Mouse (Mus musculus) lung, postnatal 0 days (tissue): Measurements from ENCODE around the gene Psmd8. TPM values are rescaled to one million over a fixed set of nuclear protein-coding genes. Genes with fewer than 3 reads are reported as not detected.
A peak's percentile ranks its signal among the peaks of the same experiment; 100 is the strongest.
"Not testable (repeated sequence)": the region's sequence is repeated elsewhere in the genome, so short reads cannot be mapped to it uniquely, and the experiment has no call there.

Experiments
- ATAC-seq: fragments of 200-750 bp; cut with Nextera tagmentation; 2 replicates; pipeline ENCODE4 v1.8.0; 2017; ENCODE audit warnings: moderate library complexity
- DNase-seq: peaks from one replicate; pipeline ENCODE4 v3.0.0-alpha.2; 2016; ENCODE audit warnings: low spot score
- H3K27ac ChIP-seq: fragments of 300-500 bp; sonication (generic); 2 replicates; pipeline ENCODE4 v1.5.1; 2014; ENCODE audit warnings: antibody characterized with exemption, mild to moderate bottlenecking, low read length, mixed read lengths
- H3K27me3 ChIP-seq: fragments of 300-500 bp; sonication (generic); replicated peaks from 2 replicates; pipeline ENCODE4 v1.6.1; 2014; ENCODE audit warnings: low read length, mixed read lengths; ENCODE audit not compliant: insufficient read depth
- H3K36me3 ChIP-seq: fragments of 300-500 bp; sonication (generic); 2 replicates; pipeline ENCODE4 v1.6.1; 2014; ENCODE audit warnings: low read length, mixed read lengths; ENCODE audit not compliant: insufficient read depth
- H3K4me1 ChIP-seq: fragments of 300-500 bp; sonication (generic); 2 replicates; pipeline ENCODE4 v1.6.1; 2014; ENCODE audit warnings: antibody characterized with exemption, low read depth, low read length, mixed read lengths; ENCODE audit not compliant: insufficient read depth
- H3K4me2 ChIP-seq: fragments of 300-500 bp; sonication (generic); replicated peaks from 2 replicates; pipeline ENCODE4 v1.6.1; 2014; ENCODE audit warnings: low read depth, mild to moderate bottlenecking, low read length, moderate library complexity, mixed read lengths
- H3K4me3 ChIP-seq: fragments of 300-500 bp; sonication (generic); 2 replicates; pipeline ENCODE4 v1.5.1; 2014; ENCODE audit warnings: low read depth, low read length
- H3K9ac ChIP-seq: fragments of 300-500 bp; sonication (generic); replicated peaks from 2 replicates; pipeline ENCODE4 v1.6.1; 2014; ENCODE audit warnings: low read depth, mild to moderate bottlenecking
- H3K9me3 ChIP-seq: fragments of 300-500 bp; sonication (generic); 2 replicates; pipeline ENCODE4 v1.6.1; 2016; ENCODE audit warnings: low read length, mixed read lengths
- CTCF ChIP-seq: IDR thresholded peaks from 2 replicates; pipeline ENCODE4 v1.5.1; 2016; ENCODE audit warnings: antibody characterized with exemption, mild to moderate bottlenecking
- EP300 ChIP-seq: IDR thresholded peaks from 2 replicates; pipeline ENCODE4 v1.6.1; 2016; ENCODE audit warnings: antibody characterized with exemption, mild to moderate bottlenecking, control low read depth
- WGBS: fragments of 180-500 bp; shearing (Covaris S2); extraction: QIAGEN DNeasy Blood & Tissue Kit; methylation state at CpG from one replicate; pipeline ENCODE4 v1.1.7; 2014; 5-methylcytosine and 5-hydroxymethylcytosine counted together
- polyA plus RNA-seq: library from polyadenylated mRNA; unstranded; fragments of >200 nt; fragmentation: Nextera tagmentation; extraction: Ambion mirVana; gene quantifications from 2 replicates; pipeline ENCODE4 v1.2.1, GENCODE M21; 2015

Gene Psmd8
- polyA plus RNA-seq, 1 experiment from 2014 or later, result 250 TPM

DNA sequence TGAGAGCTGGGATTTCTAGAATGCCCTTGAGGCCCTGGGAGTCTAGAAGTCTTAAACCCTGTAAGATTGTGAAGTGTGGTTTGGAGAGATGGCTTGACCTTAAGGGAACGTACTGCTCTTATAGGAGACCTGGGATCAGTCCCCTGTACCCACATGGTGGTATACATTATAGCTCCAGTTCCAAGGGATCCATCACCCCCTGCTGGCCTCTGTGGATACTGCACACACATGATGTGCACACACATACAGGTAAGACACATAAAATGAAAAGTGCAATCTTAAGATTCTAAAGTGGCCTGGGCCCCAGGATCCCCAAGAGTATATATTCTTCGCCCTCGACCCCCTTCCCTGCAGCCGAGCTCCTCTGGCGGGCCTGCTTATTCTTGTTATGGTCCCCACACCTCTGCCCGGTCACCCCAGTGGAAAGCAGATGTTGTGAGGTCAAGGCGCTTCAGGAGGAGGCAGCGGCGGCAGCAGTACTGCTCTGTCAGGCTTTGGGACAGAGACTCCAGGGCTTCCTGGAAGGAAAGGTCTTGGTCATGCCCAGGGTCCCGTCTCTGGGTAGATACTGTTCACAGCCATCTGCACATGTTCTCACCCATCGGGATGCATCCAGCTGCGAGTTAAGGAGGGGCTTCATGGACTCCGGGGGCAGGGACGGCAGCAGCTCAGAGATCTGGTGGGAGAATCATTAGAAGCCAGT, 26.3 kb downstream of the Psmd8 start:
- TF ChIP-seq CTCF (peak; percentile 38), EP300 (no peak)
- 92% methylated on average over 14 of the region's 14 CpGs for WGBS

DNA sequence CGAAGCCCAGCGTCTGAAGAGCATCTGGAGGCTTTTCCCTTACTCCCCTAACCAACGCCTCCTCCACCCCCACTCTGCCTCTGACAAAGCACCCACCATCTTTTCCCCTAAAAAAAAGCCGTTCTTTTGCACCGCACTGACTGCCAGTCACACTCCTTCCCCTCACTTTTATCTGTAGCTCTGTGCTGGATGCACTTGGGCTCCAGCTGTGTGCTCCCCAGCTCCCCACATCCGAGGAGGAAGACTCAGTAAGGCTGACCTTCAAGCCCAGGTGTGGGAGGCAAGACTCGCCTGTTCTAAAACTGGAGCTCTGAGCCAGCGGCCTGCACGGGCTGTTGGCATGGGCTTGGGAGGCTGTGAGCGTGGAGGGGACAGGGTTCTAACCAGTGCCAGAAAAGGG, 29.0 kb downstream of the Psmd8 start:
- no peak overlapping the region for H3K4me2 ChIP-seq
- no peaks in the 10 kb centered on the region for H3K9me3 ChIP-seq
- no peaks in the 10 kb centered on the region for H3K4me1 ChIP-seq
- H3K27me3 ChIP-seq, result no peaks in the 10 kb centered on the region
- no peak overlapping the region for H3K9ac ChIP-seq
- ATAC-seq (no peak), DNase-seq (no peak)
- H3K4me3 ChIP-seq, result no peak overlapping the region
- H3K27ac ChIP-seq, result no peak overlapping the region
- no peaks in the 10 kb centered on the region for H3K36me3 ChIP-seq
- WGBS, result 57% methylated on average over 10 of the region's 10 CpGs
- no peak for TF ChIP-seq EP300
- TF ChIP-seq CTCF, result no peak

More for the DNA sequence above, 26.3 kb downstream of the Psmd8 start:
- no peaks in the 10 kb centered on the region for H3K4me1 ChIP-seq
- H3K9me3 ChIP-seq, result no peaks in the 10 kb centered on the region
- no peak overlapping the region for H3K4me3 ChIP-seq
- H3K9ac ChIP-seq, result no peak overlapping the region
- ATAC-seq (no peak), DNase-seq (no peak)
- no peak overlapping the region for H3K27ac ChIP-seq
- no peaks in the 10 kb centered on the region for H3K36me3 ChIP-seq
- H3K4me2 ChIP-seq, result no peak overlapping the region
- H3K27me3 ChIP-seq, result no peaks in the 10 kb centered on the region

DNA sequence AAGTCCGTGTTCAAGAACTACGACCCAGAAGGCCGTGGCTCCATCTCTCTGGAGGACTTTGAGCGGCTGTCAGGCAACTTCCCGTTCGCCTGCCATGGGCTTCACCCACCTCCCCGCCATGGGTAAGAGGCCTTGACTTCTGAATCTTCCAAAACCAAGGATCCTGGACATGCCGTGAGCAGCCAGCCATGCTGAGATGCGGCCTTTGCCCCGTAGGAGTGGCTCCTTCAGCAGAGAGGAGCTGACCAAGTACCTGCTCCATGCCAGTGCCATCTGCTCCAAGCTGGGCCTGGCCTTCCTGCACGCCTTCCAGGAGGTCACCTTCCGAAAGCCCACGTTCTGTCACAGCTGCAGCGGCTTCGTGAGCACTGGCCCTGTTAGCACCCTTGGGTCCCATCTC, 31.7 kb downstream of the Psmd8 start:
- WGBS, result 90% methylated on average over 15 of the region's 15 CpGs
- ATAC-seq (no peak), DNase-seq (no peak)
- no peak overlapping the region for H3K4me3 ChIP-seq
- TF ChIP-seq CTCF (no peak), EP300 (no peak)
- no peaks in the 10 kb centered on the region for H3K9me3 ChIP-seq
- H3K9ac ChIP-seq, result no peak overlapping the region
- H3K4me2 ChIP-seq, result no peak overlapping the region
- H3K4me1 ChIP-seq, result no peaks in the 10 kb centered on the region
- H3K27ac ChIP-seq, result no peak overlapping the region
- H3K36me3 ChIP-seq, result no peaks in the 10 kb centered on the region
- no peaks in the 10 kb centered on the region for H3K27me3 ChIP-seq

DNA sequence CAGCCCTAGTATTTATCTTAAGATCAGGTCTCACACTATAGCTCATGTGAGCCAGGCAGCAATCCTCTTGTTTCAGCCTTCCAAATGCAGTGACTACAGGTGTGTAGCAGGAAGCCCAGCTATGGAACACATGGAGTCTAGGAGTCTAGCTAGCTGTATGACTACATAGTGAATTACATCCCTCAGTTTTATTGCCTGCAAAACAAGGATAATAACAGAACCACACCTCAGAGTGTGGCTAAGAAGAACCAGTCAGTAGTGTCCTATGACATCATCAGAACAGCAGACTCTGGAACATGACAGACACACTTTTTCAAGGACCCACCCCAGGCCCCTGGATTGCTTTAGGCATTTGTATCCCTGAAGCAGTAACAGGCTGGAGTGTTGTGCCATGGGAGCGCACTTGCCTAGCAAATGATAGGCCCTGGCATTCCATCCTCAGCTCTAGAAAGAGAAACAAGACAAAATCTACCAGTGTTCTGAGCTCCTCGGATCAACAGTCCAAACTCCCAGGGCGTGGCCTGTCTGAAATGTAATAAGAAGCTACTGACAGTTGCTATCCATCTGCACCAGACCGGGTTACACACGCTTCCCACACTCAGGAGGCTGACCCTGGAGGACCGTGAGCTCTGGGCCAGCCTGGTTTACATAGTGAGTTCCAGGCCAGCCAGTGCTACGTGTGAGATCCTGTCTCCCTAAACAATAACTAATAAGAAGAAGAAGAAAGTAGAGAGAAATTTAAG, 33.7 kb downstream of the Psmd8 start:
- Histone ChIP-seq H3K36me3 (no peaks in the 10 kb centered on the region), H3K4me2 (no peak overlapping the region), H3K4me3 (no peak overlapping the region), H3K4me1 (no peaks in the 10 kb centered on the region), H3K9ac (no peak overlapping the region), H3K27ac (no peak overlapping the region), H3K9me3 (no peaks in the 10 kb centered on the region), H3K27me3 (no peaks in the 10 kb centered on the region)
- DNase-seq, result no peak
- 80% methylated on average over 7 of the region's 7 CpGs for WGBS
- no peak for ATAC-seq
- TF ChIP-seq EP300 (no peak), CTCF (no peak)

DNA sequence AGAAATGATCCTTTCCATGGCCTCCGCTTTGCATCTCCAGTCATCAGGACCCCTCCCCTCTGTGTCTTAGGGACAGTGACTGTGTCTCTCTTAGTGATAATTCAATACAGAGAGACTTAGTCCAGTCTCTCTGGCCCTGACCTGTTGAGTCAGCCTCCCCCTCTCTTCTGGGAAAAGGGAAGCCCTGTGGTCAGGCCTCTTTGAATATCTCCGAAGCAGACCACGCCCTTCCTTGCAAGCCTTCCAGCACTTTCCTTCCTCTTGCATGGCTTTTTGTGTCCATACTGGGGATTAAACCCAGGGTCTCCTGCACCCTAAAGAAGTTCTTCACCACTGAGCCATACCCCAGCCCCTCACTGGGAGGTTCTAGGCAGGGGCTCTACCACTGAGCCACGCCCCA, 36.5 kb downstream of the Psmd8 start:
- H3K4me1 ChIP-seq, result no peaks in the 10 kb centered on the region
- no peaks in the 10 kb centered on the region for H3K27me3 ChIP-seq
- ATAC-seq (no peak), DNase-seq (no peak)
- TF ChIP-seq CTCF, result no peak
- no peak for TF ChIP-seq EP300
- H3K27ac ChIP-seq, result no peak overlapping the region
- H3K9me3 ChIP-seq, result no peaks in the 10 kb centered on the region
- H3K4me3 ChIP-seq, result no peak overlapping the region
- H3K36me3 ChIP-seq, result no peaks in the 10 kb centered on the region
- H3K9ac ChIP-seq, result no peak overlapping the region
- H3K4me2 ChIP-seq, result no peak overlapping the region
- WGBS, result 92% methylated on average over 4 of the region's 4 CpGs

- no peak for DNase-seq
- H3K4me3 ChIP-seq, result no peak overlapping the region
- H3K4me1 ChIP-seq, result no peaks in the 10 kb centered on the region
- TF ChIP-seq EP300, result no peak
- TF ChIP-seq CTCF, result no peak
- no peak for ATAC-seq
- no peaks in the 10 kb centered on the region for H3K36me3 ChIP-seq
- WGBS, result 64% methylated on average over 8 of the region's 8 CpGs
- no peak overlapping the region for H3K27ac ChIP-seq
- no peaks in the 10 kb centered on the region for H3K9me3 ChIP-seq
- no peak overlapping the region for H3K4me2 ChIP-seq
- no peaks in the 10 kb centered on the region for H3K27me3 ChIP-seq
- H3K9ac ChIP-seq, result no peak overlapping the region
These were observed 39.1 kb downstream of the Psmd8 start for GRCm38 (mm10) chr7:29141416-29141815.

- WGBS, result 90% methylated on average over 3 of the region's 4 CpGs
- H3K4me2 ChIP-seq, ATAC-seq, H3K27ac ChIP-seq, H3K36me3 ChIP-seq, DNase-seq, H3K9me3 ChIP-seq, H3K4me3 ChIP-seq, H3K27me3 ChIP-seq, H3K9ac ChIP-seq, H3K4me1 ChIP-seq: not testable (repeated sequence)
These were observed 41.3 kb downstream of the Psmd8 start for GRCm38 (mm10) chr7:29139237-29139636.
